In genomic region chr3:152761661-152762060, GRCm38 (mm10) we compare ENCODE assay signal across 12 mouse cellular contexts. TPM values are rescaled to one million over a fixed set of nuclear protein-coding genes. Genes with fewer than 3 reads are reported as not detected.
DNase-seq lines count a peak whose midpoint lies in the region; ATAC-seq and TF ChIP-seq lines count a peak whose summit lies in the region.
"Had no signal": no experiment of that assay in that cellular context is flagged by ENCODE, and none has a peak within 500 bp of the region (broad histone marks: within the 10 kb centered on the region; RNA-seq: fewer than 3 reads in every experiment).

No protein-coding gene starts in this region.

- peaks cover 23% of the 10 kb centered on the region for H3K4me1 ChIP-seq in E14TG2a.4 (replicated peaks; ENCODE audit: low read depth, low read length)
- H3K4me1 ChIP-seq in intestine, postnatal 0 days (replicated peaks; ENCODE audit: control insufficient read depth, insufficient read depth, low read length), result no peaks in the 10 kb centered on the region

- H3K4me2 ChIP-seq in intestine, postnatal 0 days (replicated peaks; ENCODE audit: low read depth), result no peak overlapping the region
- H3K4me2 ChIP-seq: embryonic facial prominence, embryonic 13.5 days; forebrain, embryonic 15.5 days; heart, embryonic 13.5 days; neural tube, embryonic 12.5 days; stomach, embryonic 15.5 days had no signal

- no peak overlapping the region for H3K9ac ChIP-seq in intestine, postnatal 0 days (ENCODE audit: low read depth, low read length)
- H3K9ac ChIP-seq: embryonic facial prominence, embryonic 13.5 days; forebrain, embryonic 15.5 days; heart, embryonic 13.5 days; neural tube, embryonic 12.5 days; stomach, embryonic 15.5 days had no signal

- H3K27me3 ChIP-seq in E14TG2a.4 (ENCODE audit: insufficient read depth, low read length), result no peaks in the 10 kb centered on the region
- no peaks in the 10 kb centered on the region for H3K27me3 ChIP-seq in intestine, postnatal 0 days (replicated peaks; ENCODE audit: control insufficient read depth, insufficient read depth, low read length)
- H3K27me3 ChIP-seq: embryonic facial prominence, embryonic 13.5 days; forebrain, embryonic 15.5 days; heart, embryonic 13.5 days; neural tube, embryonic 12.5 days; stomach, embryonic 15.5 days had no signal

- ATAC-seq in intestine, postnatal 0 days, result no peak
- ATAC-seq: forebrain, embryonic 15.5 days had no signal

- H3K9me3 ChIP-seq in E14TG2a.4 (ENCODE audit: low read length), result no peaks in the 10 kb centered on the region
- no peaks in the 10 kb centered on the region for H3K9me3 ChIP-seq in intestine, postnatal 0 days (ENCODE audit: control insufficient read depth)
- H3K9me3 ChIP-seq: embryonic facial prominence, embryonic 13.5 days; forebrain, embryonic 15.5 days; heart, embryonic 13.5 days; neural tube, embryonic 12.5 days; stomach, embryonic 15.5 days had no signal

- TF ChIP-seq CTCF in layer of hippocampus, adult 2 months (conservative IDR thresholded peaks at IDR 0.05), result no peak
- 0 out of 2 replicates have a peak, but pooled peaks have one; percentile 13 for TF ChIP-seq CTCF in E14TG2a.4 (conservative IDR thresholded peaks at IDR 0.05; ENCODE audit: low read length)
- peak; percentile 47 for TF ChIP-seq CTCF in intestine, postnatal 0 days (IDR thresholded peaks at IDR 0.05; ENCODE audit: low read depth)

- no peak for DNase-seq in layer of hippocampus, adult 2 months (ENCODE audit: low spot score in 2 of 2)
- no peak for DNase-seq in layer of hippocampus, adult 9-10 months (ENCODE audit: low spot score)
- DNase-seq in naive thymus-derived CD4-positive, alpha-beta T cell, adult 2 months (ENCODE audit: low read depth), result peak; percentile 35
- DNase-seq in frontal cortex, postnatal 36 days (ENCODE audit: low spot score in 2 of 2), result no peak
- DNase-seq in adrenal gland, postnatal 10 days, result no peak

- peaks cover 2% of the 10 kb centered on the region for H3K36me3 ChIP-seq in E14TG2a.4 (ENCODE audit: insufficient read depth, low read length)
- H3K36me3 ChIP-seq in intestine, postnatal 0 days (ENCODE audit: control insufficient read depth, insufficient read depth), result 0 out of 2 replicates have a peak, but pooled peaks cover 1% of the 10 kb centered on the region
- H3K36me3 ChIP-seq: embryonic facial prominence, embryonic 13.5 days; forebrain, embryonic 15.5 days; neural tube, embryonic 12.5 days; stomach, embryonic 15.5 days had no signal

- peak overlapping the region; percentile 43 for H3K27ac ChIP-seq in layer of hippocampus, adult 2 months
- no peak overlapping the region for H3K27ac ChIP-seq in intestine, postnatal 0 days (ENCODE audit: low read depth, low read length)
- H3K27ac ChIP-seq: forebrain, embryonic 15.5 days; heart, embryonic 13.5 days; neural tube, embryonic 12.5 days; stomach, embryonic 15.5 days had no signal

- 67% methylated on average over 8 of the region's 8 CpGs for WGBS in intestine, postnatal 0 days

- no peak overlapping the region for H3K4me3 ChIP-seq in layer of hippocampus, adult 2 months
- no peak overlapping the region for H3K4me3 ChIP-seq in E14TG2a.4 (replicated peaks; ENCODE audit: low read length)
- no peak overlapping the region for H3K4me3 ChIP-seq in intestine, postnatal 0 days (ENCODE audit: low read depth, low read length)
- H3K4me3 ChIP-seq: embryonic facial prominence, embryonic 13.5 days; forebrain, embryonic 15.5 days; heart, embryonic 13.5 days; neural tube, embryonic 12.5 days; stomach, embryonic 15.5 days had no signal

RNA-seq across cellular contexts. Expression of gene Pigk, which starts 47.8 kb away (rescaled TPM):
- total RNA-seq in layer of hippocampus, adult 2 months (2021), result 10 to 100 TPM; 46.1 to 48.3 TPM
- polyA plus RNA-seq in intestine, postnatal 0 days (2015; fragmentation: Nextera tagmentation; extraction: Ambion mirVana), result 33.7 and 35.5 TPM in 2 replicates
- 10 to 100 TPM; 44.6 to 48.7 TPM for total RNA-seq in adrenal gland, postnatal 10 days (2021)
